Mouse (Mus musculus) gonadal fat pad, adult 2 months (tissue): Measurements from ENCODE around the gene Stfa3. TPM values are rescaled to one million over a fixed set of nuclear protein-coding genes. Genes with fewer than 3 reads are reported as not detected.
"Not testable (repeated sequence)": the region's sequence is repeated elsewhere in the genome, so short reads cannot be mapped to it uniquely, and the experiment has no call there.

ENCODE experiments used
- DNase-seq: peaks from one replicate; pipeline ENCODE4 v3.0.0-alpha.2; 2012; ENCODE audit warnings: low read depth
- polyA plus RNA-seq: library from polyadenylated mRNA; depleted of rRNA; stranded (reverse); fragments of >200 nt; gene quantifications from 2 replicates; pipeline ENCODE4 v1.2.3, GENCODE M21; 2012; rRNA removed

The Stfa3 gene
- not detected in 2 replicates for polyA plus RNA-seq

DNA sequence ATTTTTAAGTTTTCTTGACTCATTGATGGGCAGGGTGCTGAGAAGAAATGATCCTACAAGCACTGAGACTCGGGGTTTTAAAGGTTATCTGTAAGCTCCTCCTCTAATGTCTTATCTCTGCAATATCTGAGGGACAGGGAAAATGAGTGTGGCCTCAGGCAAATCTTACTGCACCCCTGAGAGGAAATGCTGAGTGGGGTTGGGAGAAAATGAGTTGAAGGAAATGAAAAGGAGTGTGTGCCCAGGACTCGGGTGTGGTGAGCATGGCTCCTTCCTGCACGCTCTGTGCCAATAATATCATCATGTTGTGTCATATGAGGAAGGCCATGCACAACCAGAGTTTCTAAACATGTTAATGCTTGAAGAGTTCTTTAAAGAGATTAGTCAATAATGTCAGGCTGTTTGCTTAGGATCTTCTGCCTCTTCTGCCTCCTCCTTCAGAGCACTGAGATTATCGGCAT, at the start of gene Stfa3:
TSS of gene Stfa3 (minus strand) at position 51 of the 461 bp plus-strand sequence.
- DNase-seq = no peak

DNA sequence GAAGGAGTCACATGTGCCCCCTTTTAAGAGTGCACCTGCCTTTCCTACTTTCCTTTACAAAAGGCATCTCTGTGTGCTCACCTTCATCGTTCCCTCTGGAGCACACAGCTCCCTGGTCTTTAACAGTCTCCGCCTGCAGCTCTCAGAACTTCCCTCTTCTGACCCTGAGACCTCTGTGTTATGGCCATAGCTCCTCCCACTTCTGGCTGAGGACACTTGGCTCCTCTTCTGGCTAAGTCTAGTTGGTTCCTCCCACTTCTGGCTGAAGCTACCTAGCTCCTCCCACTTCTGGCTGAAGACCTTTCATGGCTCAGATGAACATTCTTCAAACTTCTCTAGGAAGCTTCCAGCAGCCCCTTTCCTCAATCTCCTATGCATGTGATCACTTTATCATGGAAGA, 47.1 kb upstream of the Stfa3 start:
- DNase-seq = no peak

DNA sequence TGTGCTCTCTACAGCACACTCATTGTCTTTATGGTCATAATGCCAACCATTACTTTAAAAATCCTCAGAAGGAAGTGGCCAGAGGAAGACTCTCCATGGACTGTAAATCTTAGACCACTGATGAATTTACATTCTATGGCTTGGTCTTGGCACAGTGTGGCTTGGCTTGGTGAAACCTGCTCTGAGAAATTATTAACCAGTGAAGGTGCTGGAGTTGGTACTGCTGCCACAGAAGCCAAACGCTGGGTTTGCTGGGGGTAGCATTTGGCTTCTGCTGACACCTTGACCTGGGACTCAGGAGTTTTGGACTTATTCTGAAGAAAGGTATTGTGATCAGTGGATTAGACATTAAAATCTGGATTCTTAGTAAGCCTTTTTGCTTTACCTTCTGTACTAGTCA, 37.2 kb upstream of the Stfa3 start:
- DNase-seq = no peak

DNA sequence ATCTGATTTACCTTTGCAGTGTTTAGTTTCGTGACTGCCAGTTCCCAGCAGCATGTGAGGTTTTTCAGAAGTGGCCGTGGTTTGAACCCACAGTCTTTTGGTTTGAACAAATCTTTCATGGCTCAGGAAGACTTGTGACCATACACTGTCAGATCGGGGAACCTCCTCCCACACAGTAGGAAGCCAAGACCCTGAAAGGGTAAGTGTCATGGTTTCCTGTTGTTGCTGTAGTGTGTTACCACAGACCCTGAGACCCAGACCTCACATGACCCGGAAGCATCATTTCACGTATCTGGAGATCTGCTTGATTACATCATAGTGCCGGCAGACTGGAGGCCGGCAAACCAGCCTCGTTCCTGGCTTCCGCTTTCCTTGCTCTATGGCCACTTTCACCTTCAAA, 21.7 kb upstream of the Stfa3 start:
- no peak for DNase-seq

DNA sequence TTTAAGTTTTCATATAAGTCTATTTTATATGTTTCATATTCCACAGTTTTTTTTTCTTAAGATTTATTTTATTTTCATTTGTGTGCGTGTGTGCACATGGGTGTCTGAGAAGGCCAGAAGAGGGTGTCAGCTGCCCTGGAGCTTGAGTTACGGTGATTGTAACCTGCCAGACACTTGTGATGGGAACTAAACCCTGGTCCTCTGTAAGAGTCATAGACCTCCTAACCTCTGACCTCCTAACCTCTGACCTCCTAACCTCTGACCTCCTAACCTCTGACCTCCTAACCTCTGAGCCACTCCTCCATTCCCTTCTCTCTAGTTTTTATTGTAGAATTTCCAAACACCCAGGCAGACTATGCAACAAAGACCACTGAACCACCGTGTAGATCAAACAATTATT, 20.3 kb upstream of the Stfa3 start:
- DNase-seq = no peak

DNA sequence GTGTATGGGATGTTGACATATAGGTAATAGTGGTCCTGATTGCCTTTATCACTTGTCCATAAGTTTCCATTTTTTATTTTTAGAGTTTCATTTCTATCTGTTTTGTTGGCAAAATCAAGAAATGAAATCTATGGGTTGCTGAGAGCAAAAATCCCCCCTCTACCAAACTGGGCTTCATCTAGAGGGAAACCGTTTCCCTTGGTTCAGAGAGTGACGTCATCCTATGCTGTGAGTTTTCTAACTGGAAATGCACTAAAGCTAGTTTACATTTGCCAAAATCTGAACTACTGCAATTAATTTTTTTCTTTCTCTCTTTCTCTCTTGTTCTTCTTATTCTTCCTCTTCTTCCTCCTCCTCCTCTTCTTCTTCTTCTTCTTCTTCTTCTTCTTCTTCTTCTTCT, 19.7 kb upstream of the Stfa3 start:
- no peak for DNase-seq

DNA sequence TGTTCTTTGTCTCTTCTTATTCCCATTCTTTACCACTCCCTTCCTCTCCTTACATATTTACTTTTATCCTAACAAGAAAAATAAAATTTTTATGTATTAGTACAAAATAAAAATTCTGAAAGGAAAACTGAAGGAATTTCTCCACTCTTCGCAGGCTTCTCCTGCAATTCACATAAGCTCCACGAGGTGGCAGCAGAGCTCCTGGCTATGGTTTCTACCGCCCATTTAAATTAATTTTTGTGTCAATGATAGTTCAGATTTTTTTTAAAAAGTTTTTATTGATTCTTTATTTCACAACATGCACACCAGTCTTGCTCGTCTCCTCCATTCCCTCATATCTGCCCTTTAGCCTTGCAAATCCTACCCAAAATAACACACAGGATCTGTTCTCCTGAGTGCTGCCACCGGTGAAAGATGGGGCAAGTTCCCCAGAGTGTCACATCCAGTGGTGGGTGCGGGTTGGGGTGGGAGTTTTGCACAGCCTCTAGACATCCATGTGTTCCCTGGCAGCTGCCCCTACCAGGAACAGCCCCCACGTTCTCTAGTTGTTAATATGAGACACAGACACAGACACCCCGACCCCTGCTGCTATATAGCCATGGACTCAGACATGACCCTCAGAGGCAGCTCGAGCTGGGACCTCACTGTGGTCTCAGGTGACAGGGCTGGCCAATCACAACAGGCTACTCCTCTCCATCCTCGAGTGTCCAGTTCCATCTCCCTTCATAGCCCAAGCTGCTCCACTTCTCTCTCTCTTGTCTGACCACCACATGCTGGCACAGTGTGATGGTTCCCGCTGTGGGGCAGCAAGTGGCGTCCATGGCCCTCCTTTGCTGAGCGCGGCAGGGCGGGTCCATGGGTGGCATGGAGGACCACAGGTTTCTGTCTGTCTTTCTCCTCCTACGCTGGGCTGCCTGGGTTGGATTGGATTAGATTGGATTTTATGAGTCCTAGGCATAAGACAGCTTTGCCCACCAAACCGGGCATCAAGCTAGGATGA, 18.3 kb upstream of the Stfa3 start:
- DNase-seq = no peak

DNA sequence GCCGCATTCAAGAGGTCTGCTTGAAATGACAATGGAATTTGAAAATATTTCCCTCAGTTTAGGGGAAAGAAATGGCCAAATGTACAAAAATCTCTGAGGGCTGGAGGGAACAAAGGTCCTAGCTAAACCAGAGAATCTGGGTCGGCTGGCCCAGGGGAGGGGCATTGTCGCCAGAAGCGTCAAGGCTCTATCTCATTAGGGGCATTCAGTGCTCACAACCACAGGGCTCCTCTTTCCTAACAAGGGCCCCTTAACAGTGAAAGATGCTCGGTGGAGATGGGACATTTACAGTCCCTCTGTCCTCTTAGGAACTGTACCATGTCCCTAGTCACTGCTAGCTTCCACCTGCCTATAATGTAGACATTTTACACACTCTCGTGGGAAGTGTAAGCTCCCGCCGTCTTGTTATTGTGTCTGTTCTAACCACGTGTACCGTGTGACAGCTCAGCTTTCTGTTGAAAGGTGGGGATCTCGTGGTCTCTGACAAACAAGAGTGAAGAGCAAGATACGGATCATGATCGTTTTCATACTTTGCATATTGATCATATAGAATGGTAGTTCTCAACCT, 16.0 kb upstream of the Stfa3 start:
- DNase-seq = no peak

DNA sequence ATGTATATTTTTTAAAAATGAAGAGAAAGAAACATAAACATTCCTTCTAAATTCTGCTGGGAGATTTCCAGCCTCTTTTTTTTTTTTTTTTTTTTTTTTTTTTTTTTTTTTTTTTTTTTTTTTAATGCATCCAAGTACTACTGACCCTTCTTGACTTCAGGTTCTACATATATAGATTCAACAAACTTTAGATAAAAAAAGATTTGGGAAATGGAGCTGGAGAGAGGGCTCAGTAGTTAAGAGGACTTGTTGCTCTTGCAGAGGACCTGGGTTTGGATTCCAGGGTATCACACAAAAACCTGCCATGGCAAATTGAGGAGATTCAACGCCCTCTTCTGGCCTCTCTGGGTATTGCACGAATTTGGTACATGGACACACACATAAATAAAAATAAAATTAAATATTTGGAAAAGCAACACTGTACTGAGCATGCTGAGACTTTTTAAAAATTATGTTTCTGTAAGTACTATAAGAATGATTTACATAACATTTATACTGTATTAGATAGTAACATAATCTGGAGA, 14.8 kb upstream of the Stfa3 start:
- no peak for DNase-seq

DNA sequence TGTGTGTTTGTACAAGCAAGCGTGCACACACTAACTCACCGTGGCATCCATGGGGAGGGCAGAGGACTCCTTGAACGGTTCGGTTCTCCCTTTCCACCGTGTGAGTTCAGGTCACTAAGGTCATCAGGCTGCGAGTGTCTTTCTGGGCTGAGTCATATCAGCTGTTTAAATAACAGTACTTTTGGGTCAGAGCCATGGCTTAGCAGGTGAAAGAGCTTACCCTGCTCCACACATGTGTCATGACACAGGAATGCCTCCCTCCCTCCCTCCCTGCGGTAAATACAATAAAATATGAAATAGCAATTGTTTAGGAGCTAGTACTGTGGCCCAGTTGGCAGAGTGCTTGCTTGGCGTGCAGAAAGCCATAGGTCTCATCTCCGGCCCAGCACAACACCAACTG, 14.2 kb upstream of the Stfa3 start:
- no peak for DNase-seq

DNA sequence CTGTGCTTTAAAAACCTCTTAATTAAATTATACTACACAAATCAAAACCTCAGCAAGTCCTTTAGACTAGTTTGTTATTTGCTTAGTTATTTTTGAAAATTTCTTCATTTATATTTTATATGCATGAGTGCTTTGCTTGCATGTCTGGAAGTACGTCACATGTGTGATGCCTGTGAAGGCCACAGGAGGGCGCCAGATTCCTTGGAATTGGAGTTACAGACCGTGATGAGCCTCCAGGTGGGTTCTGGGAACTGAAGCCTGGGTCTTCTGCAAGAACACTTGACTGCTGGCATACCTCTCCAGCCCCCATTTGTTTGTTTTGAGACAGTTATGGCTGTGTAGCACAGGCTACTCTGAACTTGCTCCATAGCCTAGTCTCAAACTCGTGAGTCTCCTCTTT, 13.7 kb upstream of the Stfa3 start:
- DNase-seq = no peak

DNA sequence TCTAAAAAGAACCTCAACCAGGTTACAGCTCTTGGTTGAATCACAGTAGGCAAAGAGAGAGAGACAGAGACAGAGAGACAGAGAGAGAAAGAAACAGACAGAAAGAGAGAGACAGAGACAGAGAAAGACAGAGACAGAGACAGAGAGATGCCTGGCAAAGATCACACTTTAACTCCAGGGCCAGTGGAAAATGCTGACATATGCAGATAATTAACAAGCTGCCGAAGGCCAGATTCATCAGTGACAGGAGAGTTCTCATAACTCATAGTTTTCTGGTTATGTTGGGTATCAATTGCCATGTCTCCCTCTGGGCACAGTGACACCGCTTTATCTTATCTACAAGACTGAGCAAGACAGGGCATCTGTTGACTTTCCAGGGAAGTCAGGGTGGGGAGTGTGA, 12.7 kb upstream of the Stfa3 start:
- no peak for DNase-seq

DNA sequence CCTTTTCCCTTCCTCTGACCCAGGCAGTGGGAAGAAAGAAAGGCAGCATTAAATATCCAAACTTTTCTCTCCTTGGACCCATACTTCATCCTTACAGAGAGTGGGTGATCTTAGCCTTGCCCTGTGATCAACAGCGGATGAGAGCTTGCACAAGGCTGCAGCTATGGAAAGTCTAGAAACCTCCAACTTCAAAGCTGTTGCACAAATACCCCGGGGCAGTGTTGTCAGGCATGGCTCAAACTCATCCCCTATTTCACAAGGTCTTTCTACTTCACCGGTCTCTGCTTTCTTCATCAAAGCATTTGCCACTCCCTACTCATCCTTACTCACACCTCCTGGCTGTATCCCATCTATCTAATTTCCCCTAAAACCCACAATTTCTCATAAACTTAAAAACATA, 10.2 kb upstream of the Stfa3 start:
- DNase-seq = peak; percentile 49

DNA sequence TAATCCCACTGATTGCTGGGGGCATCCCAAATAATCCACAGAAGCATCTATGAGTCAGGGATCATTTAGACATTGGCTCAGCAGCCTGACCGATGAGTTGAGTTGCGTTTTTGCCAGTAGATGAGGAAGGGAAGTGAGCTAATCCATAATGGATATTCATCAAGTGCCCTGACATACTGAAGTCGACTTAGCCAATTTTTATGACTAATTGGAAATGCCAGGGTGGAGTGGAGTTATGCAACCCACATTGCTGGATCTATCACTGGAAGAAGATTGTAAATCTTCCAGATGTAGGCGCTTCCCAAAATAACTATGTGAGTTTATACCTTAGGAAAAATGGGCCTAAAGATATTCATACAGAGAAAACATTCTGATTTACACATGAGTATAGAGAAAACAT, 8.9 kb upstream of the Stfa3 start:
- no peak for DNase-seq

DNA sequence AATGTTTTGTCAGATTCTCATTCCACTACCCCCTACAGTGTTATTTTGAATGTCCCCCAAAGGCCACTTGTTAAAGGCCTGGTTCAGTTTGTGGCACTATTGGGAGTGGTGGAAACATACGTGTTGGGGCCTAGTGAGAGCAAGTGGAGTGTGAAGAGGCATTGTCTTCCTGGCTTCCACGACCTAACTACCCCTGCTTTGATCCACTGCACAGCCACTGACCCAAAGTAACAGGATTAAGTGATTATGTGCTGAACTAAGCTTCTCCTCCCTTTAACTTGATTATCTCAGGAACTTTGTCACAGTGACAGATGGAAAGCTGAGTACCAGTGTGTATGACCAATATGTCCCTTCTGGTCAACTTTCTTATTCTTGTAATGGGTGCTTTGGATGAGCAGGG, 5.2 kb upstream of the Stfa3 start:
- no peak for DNase-seq

DNA sequence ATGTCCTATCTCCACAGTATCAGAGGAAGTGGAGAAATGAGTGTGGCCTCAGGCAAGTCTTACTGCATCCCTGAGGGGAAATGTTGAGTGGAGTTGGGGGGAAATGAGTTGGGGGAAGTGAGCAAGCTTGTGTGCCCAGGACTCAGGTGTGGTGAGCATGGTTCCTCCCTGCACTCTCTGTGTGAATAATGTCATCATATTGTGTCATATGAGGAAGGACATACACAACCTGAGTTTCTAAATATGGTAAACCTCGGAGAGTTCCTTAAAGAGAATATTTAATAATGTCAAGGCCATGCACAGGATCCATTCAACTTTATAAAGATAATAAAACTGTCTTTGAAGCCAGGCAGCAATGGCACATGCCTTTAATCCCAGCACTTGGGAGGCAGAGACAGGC, 34.2 kb downstream of the Stfa3 start:
- not testable (repeated sequence) for DNase-seq

DNA sequence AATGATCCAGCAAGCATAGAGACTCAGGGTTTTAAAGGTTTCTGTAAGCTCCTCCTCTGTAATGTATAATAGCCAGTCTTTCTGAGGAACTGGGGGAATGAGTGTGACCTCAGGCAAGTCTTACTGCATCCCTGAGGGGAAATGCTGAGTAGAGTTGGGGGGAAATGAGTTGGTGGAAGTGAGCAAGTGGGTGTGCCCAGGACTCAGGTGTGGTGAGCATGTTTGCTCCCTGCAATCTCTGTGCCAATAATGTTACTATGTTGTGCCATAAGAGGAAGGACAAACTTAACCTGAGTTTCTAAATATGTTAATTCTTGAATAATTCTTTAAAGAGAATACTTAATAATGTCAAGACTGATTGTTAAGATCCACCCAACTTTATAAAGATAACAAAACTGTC, 46.8 kb downstream of the Stfa3 start, which contains the start of gene Stfa2:
TSS of gene Stfa2 (minus strand) at position 101 of the 400 bp plus-strand sequence.
- no peak for DNase-seq

Other genes starting within 250 kb of the Stfa3 start
- gene Gm5416, start 245.0 kb downstream of the Stfa3 start, polyA plus RNA-seq = not detected in 2 replicates
- gene 2010005H15Rik, start 233.9 kb downstream of the Stfa3 start, polyA plus RNA-seq = 0.20 TPM in 1 of 2 replicates, not detected in the other
- gene Stfa1, start 178.4 kb downstream of the Stfa3 start, polyA plus RNA-seq = not detected in 2 replicates
- not detected in 2 replicates for gene BC117090, start 121.1 kb downstream of the Stfa3 start, polyA plus RNA-seq
- gene BC100530, start 87.6 kb downstream of the Stfa3 start, polyA plus RNA-seq = not detected in 2 replicates
- gene Stfa2, start 46.9 kb downstream of the Stfa3 start, polyA plus RNA-seq = not detected in 2 replicates
- 0.14 TPM in 1 of 2 replicates, not detected in the other for gene Casr, start 106.7 kb upstream of the Stfa3 start, polyA plus RNA-seq
- gene Cd86, start 210.7 kb upstream of the Stfa3 start, polyA plus RNA-seq = 2.5 and 2.6 TPM in 2 replicates
- gene Ildr1, start 238.6 kb upstream of the Stfa3 start, polyA plus RNA-seq = 26.4 and 37.3 TPM in 2 replicates